Mouse (Mus musculus) layer of hippocampus, postnatal 14 days (tissue): ENCODE measurements around the gene Cutc. TPM values are rescaled to one million over a fixed set of nuclear protein-coding genes. Genes with fewer than 3 reads are reported as not detected.

ENCODE experiments used
- DNase-seq, 2 experiments: peaks; one replicate each; pipeline ENCODE4 v3.0.0; 2021 to 2022; ENCODE audit warnings: low spot score in 2 of 2, mixed read lengths in 1 of 2
- long read RNA-seq, 2 experiments: library from polyadenylated mRNA; stranded (forward); transcript quantifications; one replicate each; pipeline ENCODE4 v2.0.0; 2021
- total RNA-seq, 2 experiments: library from RNA; stranded (reverse); gene quantifications; 2 replicates each; pipeline ENCODE4 v1.2.3; 2021

Cutc gene
- 1 to 10 TPM; 4.8 to 5.0 TPM for total RNA-seq
- long read RNA-seq, experiment 1, partial matches to known transcripts, result 0 of 4 reads
- long read RNA-seq, experiment 1, other reads (novel, unspliced or antisense), result 2 of 4 reads
- long read RNA-seq, experiment 2, transcript Cutc-202 (9 exons, 1,233 nt), result major isoform, 5 of 9 reads
- long read RNA-seq, experiment 2, partial matches to known transcripts, result 0 of 9 reads
- long read RNA-seq, experiment 2, other reads (novel, unspliced or antisense), result 3 of 9 reads

DNA sequence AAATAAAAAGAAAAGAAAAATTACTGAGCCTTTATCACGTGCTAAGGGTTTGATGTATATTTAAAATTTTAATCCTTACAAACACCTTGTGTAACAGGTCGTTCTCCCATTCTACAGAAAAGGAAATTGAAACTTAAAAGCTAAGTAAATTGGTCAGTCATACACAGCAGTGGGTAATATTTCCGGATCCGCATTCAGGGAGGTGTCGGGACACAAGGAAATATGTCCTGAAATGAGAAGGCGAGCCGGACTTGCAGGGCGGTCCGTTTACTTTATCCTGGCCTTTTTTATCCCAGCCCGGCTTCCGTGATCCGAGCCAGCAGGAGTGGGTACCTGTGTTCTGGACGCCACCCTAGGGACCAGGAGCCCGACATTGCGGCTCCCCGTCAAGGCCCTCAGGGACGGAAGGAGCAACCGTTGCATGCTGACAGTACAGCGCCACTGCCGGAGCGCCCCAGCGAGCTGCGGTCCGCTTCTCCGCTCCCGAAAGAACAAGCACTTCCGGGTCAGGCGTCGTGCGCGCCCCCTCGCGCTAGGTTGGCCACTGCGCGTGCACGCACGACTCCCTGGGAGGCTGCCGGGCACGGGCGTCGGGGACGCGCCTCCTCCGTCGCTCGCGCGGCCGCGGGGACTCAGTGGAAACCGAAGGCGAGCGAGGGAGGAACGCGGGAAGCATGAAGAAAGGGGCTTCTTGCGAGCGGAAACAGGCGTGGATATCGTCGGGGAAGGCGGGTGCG lies at the start of gene Cutc, which contains the start of gene Cox15:
Cutc (plus strand) TSS at position 508 of the 737 bp plus-strand sequence.
Cox15 (minus strand) TSS at position 512 of the 737 bp plus-strand sequence.
- peak; percentile 96 for DNase-seq

DNA sequence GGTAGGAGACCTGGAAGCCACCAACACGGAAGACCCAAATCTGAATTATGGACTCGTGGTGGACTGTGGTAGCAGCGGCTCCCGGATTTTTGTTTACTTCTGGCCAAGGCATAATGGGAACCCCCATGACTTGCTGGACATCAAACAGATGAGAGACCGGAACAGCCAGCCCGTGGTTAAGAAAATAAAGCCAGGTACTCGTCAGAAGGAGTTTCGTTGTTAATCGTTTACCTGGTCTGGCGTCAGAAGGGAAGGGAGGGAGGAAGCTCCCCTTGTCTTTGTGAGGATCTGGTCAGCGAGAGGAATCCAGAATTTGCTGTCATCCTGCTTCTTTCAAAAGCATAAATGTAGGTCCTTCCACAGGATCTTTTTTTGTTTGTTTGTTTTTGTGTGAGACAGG lies 48.6 kb upstream of the Cutc start:
- DNase-seq, result no peak

DNA sequence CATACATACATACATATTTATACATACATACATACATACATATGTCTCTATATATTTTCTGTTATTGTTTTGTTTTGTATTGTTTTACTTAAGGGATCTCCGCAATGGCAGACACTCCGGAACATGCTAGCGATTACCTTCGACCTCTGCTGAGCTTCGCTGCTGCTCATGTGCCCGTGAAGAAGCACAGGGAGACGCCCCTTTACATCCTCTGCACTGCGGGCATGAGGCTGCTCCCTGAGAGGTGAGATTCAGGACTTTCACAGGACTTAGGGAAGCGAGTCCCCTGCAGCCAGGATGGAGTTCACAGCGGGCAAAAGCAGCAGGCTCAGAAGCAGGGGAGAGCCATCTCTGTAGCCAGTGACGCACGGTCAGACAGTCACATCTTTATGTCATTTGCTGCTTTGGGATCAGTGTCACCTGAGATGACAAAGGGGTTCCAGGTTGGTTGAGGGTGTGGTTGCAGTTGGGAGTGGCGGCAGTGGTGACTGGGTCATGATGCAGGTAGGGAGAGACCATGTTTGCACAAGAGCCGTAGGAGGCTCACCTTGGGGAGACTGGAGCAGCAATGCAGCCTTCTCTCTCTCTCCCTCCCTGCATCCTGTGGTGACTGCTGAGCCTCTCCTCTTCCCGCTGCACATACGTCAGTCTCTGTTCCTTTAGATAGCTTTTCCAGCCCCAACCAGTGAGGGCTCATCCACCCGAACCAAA lies 47.9 kb upstream of the Cutc start:
- no peak for DNase-seq

DNA sequence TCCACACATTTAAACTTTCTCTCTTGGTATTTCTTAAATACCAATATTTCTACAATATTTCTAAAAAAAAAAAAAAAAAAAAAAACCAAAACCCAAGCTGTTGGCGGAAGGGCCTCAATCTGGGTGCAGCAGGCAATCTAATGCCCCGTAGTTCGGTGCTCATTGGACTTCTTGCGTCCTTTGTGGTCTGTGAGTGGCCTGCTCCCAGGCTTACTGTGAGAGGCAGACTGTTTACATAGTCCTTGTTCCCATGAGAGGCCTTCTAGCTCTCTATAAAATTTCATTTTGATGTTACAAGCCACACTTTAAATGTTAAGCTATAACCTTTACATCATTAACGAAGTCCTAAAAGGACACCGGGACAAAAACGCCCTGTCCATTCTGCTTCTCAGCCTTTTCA lies 44.6 kb upstream of the Cutc start:
- DNase-seq, result no peak

DNA sequence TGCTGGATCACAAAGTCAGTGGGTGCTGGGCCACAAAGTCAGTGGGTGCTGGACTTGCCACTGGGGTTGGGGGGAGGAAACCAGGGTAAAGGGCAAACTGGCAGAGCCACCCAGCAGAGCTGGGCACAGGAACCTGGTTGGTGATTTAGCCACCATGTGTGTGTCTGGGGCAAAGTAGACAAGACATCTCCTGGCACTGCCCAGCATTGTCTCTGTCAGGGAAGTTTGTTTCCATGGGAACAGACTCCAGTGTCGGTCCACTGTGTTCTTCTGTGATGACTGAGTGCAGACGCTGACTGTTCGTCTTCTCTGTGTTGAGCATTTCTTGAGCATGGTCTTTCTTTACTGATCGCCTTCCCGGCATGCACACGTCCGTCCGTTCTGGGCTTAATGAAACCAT lies 43.5 kb upstream of the Cutc start:
- DNase-seq, result no peak

DNA sequence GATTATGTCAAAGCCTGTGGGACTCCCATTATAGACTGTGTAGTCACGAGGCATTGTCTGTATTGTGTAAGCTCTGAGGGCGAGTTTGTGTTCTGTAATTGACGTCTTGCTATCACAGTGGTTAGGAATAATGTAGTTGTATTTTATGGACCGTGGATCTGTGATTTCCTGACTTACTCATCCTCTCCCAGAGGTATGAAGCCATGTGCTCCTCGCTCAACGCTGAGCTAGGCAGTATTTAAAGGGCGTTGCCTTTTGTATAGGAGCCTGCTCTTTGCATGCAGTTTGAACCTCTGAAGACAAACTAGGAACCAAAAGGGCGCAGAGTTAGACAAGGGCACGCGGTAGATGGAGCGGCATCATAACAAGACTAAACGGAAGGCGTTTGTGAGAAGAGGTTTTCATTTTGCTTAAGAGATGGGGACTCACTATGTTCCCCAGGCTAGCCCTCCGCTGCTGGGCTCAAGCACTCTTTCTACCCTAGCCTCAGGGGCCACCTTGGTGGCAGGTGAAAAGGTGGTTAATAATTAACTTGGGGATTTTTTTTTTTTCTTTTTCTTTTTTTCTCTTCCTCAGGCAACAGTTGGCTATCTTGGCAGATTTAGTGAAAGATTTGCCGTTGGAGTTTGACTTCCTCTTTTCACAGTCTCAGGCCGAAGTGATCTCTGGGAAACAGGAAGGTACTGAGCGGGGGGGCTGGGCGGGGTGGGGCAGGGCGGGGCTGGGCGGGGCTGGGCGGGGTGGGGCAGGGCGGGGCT lies 41.5 kb upstream of the Cutc start:
- DNase-seq, result no peak

GRCm38 (mm10) chr19:43711971-43712370 lies 40.8 kb upstream of the Cutc start:
- no peak for DNase-seq

DNA sequence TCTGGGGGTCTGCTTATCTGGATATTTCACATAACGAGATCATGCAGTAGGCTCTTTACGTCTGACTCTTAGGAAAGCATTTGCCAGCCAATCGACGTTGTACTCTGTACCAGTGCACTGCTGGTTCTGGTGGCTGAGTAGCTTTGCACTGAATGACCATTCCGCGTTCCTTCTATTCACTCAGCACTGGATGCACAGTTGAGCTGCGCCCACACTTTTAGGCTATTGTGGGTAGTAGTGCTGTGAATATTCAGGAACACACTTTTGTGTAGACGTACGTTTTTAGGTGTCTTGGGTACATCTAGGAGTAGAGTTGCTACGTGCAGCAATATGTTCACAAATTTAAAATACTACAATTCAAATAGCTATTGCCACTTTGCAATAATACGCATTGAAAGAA lies 32.7 kb upstream of the Cutc start:
- no peak for DNase-seq

DNA sequence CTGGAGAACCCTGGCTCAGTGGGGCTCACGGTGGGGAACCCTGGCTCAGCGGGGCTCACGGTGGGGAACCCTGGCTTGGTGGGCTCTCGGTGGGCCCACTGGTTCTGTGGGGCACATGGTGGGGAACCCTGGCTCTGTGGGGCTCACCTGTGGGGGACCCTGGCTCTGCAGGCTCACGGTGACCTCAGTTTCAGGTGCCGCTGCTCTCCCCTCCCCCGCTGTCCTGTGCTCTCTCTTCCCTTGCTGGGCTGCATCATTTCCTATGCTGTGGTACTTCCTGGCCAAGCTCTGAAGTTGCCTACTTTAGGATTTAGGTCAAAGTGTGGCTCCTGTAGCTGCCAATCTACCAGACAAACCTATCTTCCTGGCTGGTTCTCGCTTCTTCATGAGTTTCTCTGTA lies 29.9 kb upstream of the Cutc start:
- DNase-seq, result no peak

GRCm38 (mm10) chr19:43723501-43723900 lies 29.3 kb upstream of the Cutc start:
- DNase-seq, result no peak

DNA sequence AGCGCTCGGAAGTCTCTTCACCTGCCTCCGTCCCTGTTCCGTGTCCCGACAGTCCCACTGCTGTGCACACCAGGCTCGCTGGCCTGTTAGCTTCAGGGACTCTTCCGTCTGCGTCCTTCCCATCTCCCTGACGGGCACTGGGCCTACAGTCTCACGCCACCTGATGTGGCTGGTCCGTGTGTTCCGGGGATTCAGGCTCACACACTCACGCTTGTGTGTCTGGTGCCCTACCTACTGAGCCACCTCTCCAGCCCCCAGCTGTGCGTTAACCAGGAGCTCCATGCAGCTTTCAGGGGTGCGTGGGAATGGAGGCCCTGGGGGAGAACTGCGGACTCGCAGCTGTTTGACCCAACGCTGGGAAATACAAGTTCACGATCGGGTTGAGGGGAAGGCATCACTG lies 28.6 kb upstream of the Cutc start:
- no peak for DNase-seq

- DNase-seq, result no peak
Observed at GRCm38 (mm10) chr19:43724821-43725220, 28.0 kb upstream of the Cutc start.

DNA sequence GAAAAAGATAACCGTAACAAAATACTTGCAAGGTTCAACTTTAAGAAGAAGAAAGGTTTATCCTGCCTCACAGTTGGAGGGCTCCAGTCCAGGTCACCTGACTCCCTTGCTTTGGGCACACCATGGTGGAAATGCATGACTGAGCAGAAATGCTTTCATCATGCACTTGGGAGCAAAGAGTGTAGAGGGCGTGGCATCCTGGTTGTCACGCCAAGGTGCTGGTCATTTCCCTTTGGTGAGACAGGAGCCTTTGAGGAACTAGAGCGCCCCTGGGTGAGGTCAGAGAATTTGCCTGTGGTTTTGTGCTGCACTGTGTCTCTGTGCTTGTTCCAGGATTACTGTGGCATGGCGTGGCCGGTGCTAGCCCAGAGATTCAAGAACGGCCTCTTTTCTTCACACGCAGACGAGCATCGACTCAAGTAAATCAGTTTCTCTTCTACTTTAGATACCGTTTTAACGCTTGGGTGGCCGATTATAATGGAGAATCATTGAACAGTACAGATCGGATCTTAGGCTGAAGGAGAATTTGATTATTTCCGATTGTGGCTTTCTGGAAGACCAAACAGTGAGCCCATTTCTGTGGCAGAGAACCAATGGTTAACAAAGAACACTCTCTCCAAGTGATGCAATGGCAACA lies 26.2 kb upstream of the Cutc start:
- DNase-seq, result no peak

DNA sequence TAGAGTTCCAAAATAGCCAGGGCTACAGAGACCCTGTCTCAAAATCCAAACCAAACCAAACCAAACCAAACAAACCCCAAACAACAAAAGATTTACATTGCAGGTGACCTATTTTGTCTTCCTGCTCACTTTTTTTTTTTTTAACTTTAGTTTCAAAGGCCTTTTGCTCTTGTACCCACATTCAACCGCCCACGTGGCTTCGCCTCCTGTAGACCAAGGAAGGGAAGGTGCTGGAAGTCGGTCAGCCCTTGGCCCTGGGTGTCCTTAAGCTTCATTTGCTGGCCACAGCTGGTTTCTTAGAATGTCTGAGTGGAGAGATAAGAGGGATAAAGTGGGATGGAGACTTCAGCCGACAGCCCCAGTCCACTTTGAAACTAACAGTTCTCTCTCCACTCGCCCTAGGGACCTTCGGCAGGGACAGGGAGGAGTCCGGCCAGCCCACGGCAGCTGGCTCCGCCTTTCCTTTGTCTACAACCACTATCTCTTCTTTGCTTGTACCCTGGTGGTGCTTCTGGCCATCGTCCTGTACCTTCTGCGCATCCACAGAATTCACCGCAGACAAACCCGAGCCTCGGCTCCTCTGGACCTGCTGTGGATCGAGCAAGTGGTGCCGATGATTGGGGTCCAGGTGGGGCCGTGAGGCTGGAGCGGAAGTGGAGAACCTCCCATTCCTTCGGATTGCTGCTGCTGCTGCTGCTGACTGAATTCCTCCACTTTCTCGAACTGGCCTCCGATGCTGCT lies 23.3 kb upstream of the Cutc start:
- DNase-seq, result no peak

GRCm38 (mm10) chr19:43730037-43730428 lies 22.8 kb upstream of the Cutc start:
- no peak for DNase-seq

DNA sequence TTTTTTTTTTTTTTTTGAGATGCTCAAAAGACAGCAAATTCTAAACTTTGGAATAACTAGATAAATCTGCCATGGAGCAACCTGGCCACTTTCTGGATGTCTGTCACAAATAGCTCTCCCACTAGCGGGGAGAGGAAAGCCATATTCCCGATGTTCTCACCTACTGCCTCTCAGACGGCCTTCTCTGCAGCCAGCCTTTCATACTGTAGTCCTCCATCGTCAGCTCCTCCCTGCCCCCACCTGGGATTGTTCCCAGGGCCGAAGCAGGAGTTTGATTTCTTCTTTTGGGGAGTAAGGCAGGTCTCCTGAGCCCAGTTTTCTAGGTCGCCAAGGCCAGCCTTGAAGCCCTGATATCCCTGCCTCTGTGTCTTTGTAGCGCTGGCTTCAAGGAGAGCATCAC lies 21.6 kb upstream of the Cutc start:
- no peak for DNase-seq

GRCm38 (mm10) chr19:43738409-43738808 lies 14.4 kb upstream of the Cutc start:
- no peak for DNase-seq

DNA sequence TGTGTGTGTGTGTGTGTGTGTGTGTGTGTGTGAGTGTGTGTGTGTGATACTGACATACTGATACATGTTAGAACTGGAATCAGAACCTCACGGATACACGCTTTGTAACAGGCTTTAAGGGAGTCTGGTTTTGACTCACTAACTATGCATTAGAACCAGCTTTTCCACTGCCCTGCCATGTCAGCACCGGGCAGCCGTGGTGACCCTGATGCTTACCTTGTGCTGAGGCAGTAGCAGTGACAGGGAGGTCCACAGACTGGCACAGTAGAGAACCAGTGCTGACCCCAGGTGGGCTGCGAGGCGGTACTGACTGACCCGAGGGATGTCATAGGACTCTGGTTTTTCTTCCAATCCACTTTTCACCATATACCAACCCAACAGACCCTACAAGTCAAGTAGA lies 9.4 kb upstream of the Cutc start:
- no peak for DNase-seq

DNA sequence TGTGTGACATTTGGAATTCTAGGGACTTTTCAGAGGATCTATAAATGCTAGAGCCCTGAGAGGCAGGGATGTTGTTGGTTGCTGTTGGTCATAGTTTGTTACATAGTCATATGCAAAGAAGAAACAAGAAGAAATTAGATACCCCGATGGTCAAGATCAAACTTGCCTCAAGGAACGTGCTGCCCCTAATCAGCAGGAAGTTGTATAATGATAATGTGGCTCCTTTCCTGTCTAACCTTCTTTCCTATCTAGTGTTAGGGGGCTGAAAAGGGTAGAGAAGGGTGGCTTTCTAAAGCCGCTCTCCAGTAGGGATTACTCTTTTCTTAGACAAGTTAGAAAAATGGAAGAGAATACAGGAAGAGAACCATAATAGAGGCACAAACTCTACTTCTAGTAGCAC lies 7.1 kb upstream of the Cutc start:
- no peak for DNase-seq

DNA sequence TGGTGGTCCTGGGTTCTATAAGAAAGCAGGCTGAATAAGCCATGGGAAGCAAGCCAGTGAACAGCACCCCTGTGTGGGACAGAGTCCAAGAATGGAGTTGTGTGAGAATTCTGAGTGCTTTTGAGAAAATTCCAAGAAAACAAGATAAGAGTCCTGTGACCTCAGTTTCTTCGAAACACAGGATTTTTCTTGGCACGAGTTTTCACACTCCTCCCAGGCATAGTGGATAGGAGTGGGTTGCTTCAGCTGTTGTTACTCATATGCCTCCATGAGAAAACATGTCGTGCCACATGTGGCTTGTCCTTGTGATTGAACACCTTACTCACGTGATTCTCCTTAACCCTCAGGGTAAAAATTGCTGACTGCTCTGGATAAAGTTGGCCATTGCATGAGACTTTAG lies 4.9 kb upstream of the Cutc start:
- DNase-seq, result no peak
